Mouse (Mus musculus) gastrocnemius, postnatal 25 days (tissue): ENCODE measurements around the gene Ap2a2. TPM values are rescaled to one million over a fixed set of nuclear protein-coding genes. Genes with fewer than 3 reads are reported as not detected.
"Not testable (repeated sequence)": the region's sequence is repeated elsewhere in the genome, so short reads cannot be mapped to it uniquely, and the experiment has no call there.

ENCODE experiments used
- DNase-seq: peaks from one replicate; pipeline ENCODE4 v3.0.0; 2022
- total RNA-seq, 2 experiments: library from RNA; stranded (reverse); gene quantifications; 1 replicate in 1 of 2; 2 replicates in 1 of 2; pipeline ENCODE4 v1.2.3; 2021

The Ap2a2 gene
- total RNA-seq, 2 experiments from 2014 or later, result 42.9 to 45.5 TPM

DNA sequence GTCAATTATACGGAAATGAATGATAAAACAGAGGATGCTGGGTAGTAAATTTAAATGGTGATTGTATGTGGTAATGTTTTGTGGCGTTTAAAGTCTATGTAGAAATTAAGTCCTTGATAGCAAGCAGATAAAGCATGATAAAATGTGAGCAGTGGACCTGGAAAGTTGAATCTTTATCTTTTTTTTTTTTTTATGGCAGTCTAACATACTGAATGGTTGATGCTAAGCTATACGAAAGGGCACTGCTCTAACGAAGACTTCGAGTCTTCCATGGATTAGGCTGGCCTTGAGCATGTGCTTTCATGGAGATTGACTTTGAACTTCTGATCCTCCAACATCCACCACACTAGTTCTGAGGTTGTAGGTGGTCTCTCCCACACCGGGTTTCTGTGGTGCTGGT, 31.1 kb downstream of the Ap2a2 start:
- no peak for DNase-seq

DNA sequence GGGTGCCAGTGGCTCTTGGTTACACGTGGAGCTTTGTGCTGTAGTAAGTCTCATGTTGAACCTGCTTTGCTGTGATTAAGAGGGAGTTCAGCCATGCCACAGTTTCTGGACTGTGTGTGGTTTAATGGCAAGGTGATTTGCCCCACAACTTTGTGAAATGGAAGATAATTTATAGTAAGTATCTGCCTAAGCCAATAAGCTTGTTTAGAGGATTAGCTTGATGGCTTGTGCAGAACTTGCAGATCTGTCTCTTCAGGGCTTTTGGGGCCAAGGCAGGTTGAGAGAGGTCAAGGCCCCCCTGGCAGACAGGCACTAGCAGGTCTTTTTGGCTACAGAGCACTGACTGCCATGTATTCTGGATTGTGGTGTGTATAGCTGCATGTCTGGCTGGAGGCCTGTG, 35.0 kb downstream of the Ap2a2 start:
- no peak for DNase-seq

DNA sequence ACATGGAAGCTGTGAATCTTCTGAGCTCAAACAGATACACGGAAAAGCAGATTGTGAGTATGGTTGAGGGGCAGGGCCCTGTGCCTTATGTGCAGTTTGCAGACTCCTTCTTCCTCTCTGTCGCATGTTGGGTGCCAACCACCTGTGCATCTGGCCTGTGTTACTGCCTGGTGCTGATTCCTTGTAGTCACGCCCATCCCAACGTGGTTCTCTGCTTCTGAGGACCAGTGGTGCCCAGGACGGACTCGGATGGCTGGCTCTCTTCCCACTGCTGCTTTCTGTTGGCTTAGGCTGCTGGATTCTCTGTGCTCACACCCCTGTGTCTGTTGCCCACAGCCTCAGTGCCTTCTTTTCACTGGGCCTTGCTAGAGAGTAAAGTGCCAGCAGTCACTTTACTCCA, 35.6 kb downstream of the Ap2a2 start:
- no peak for DNase-seq

DNA sequence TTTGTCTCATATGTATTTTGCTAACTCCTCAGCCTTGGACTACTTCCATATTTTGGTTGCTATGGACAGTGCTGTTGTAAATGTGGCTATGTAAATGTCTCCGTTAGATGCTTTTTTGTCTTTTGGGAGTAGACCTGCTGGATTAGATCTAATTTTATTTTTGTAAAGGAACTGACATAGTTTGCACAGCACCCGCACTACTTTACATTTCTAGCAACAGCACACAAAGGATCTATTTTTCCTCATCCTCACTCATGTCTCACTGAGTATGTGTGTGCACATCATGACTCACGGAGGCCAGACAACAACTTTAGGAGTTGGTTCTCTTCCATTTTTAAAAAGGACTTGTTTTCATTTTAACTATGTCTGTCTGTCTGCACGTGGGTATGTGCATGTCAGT, 45.7 kb downstream of the Ap2a2 start:
- DNase-seq, result no peak

DNA sequence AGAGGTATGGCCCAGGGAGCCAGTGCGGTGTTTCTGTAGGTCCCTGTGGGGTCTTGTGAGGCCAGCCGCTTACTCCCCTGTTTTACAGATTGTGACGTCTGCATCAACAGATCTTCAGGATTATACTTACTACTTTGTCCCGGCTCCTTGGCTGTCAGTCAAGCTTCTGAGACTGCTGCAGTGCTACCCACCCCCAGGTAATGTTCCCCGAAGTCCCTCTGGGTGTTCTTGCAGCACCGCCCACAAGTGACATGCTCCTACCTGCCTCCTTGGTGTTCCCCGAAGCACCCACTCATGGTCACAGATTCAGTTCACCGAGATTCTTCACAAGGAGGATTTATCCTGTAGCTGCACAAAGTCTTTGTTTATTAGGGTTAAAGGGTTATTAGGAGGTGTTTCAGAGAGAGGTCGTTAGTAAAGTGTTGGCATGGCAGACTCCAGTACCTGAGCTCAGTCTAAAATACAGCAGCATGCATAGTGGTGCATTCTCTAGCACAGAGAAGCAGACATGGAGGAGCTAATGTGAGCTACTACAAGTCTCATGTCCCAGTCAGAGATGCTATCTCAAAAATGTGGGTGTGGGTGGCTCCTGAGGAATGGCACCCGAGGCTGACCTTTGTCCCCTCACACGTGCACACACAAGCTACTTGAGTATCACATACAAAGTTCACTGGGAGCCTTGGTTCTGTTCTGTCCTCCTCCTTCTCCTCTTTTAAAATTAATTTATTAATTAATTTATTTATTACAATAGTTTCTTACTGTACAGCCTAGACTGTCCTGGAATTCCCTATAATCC, 47.9 kb downstream of the Ap2a2 start:
- no peak for DNase-seq

DNA sequence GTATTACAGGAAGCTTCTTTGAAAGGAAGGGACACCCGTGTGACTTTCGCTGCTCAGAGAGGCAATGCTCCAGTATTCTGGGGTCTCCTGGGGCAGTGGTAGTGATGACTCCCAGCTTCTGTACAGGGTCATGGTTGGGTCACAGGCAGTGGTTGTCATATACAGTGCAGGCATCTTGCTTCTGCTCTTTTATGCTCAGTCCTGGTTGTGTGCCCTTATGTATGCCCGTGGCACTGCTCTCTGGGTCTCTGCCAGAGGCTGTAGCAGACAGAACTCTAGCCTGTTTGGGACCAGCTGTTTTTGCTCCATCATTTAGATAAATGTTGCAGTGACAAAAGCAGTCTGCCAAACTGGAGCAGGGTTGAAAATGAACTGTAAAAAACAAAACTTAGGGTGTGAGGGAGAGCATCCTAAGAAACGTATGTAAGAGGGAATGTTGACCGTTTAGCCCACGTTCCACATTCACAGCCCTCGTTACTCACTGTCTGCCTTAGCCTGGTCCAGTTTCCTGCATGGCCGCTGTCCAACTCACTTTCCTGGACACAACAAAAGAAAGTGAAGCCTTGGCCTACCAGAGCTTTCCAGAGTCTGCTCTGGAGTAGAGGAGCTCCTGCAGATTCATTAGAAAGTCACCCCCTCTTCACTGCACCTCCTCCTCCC, 49.9 kb downstream of the Ap2a2 start:
- DNase-seq, result no peak

DNA sequence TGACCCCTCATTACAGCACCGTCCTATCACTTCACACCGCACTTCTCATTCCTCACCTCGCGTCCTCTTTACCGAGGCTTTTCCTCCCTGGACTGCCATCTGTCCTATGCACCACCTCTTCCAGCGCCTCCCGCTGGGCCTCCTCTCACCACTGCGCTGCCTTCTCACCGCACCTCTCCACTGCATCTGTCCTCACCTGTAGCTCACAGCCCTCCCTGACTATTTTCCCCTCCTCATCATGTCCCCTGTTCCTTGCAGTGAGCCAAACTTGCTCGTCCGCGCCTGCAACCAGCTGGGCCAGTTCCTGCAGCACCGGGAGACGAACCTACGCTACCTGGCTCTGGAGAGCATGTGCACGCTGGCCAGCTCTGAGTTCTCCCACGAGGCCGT, 50.4 kb downstream of the Ap2a2 start:
- no peak for DNase-seq

DNA sequence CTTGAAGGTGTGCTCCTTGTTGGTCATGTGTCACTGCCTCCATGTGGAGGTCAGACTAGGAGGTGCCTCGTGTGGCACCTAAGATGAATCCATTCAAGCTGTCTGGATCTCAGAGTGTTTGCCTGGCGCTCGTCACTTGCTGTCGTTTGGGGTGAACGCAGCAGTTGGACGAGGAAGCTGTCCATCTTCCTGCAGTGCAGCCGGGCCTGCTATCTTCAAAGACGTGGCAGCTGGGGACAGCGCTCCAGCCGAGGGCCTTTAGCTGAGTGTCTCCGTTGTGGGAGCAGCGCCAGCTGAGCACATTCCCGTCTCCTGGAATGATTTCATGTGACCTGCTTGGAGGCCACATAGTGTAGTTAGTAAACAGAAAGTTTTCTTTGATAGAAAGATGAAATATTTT, 50.8 kb downstream of the Ap2a2 start:
- no peak for DNase-seq

DNA sequence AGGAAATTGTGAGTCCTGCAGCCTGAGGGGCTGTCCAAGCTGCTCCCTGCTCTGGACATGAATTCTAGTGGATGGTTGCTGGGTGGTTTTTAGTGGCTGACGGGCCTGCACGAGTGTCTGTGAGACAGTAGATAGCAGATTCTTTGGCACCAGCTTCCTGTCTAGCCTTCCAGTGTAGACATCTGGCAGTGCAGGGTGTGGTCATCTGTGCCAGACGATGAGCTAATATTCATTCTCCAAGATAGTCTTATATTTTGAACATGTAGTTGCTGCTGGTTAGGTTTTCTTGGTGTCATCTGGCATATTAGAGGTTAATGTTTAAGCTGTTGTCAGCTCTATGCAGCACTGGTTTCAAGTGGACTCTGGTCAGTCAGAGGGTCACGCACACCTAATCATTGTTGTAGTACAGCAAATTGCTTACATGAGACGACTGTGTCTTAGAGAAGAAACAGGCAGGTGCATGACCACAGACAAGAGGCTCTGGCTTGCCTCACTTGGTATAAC, 52.4 kb downstream of the Ap2a2 start:
- DNase-seq, result no peak

DNA sequence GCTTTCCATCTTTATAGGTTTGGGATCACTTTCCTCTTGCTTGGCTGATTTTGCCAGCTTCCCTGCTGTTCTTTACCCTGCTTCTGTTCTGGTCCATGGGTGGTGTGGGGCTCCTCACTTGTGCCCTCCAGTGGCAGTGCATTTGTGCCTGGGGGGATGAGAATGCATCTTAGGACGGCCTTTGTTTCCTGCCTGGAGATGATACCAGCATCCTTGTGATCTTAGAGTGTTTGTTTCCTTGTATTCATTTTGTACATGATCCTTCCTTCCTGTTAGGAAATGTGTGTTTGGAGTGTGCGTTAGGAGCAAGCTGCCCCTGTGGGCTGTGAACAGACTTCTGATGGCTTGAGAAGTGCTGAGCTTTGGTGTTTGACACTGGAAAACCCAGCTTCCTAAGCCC, 62.2 kb downstream of the Ap2a2 start:
- DNase-seq, result no peak

DNA sequence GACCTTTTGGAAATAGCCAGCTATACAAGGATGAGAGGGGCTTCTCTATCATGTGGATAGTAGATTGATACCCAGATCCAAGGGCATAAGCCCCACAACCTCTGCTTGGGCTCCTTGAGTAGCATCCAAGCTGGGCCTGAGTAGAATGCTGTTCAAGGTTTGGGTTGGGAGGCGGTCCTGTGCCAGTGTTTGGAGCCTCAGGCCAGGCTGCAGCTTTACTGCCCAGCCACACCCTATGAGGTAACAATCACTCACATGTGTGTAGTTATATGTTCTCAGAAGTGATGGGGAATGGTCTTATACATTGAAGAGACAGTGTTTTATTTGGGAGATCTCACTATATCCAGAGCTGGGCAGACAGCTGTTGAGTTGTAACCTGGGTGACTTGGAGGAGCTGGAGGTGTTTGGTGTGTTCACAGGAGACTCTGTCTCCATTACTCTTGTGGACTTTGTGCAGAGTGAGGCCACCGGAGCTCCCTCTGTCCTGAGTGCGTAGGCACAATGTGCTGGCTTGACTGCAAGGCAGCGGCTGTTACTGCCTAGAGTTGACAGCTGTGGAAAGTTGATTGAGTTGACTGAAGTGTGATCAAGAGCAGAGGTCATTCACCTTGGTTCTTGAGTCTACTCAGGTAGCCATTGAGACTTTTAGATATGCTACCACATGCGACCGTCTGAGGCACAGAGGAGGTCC, 63.3 kb downstream of the Ap2a2 start:
- no peak for DNase-seq

DNA sequence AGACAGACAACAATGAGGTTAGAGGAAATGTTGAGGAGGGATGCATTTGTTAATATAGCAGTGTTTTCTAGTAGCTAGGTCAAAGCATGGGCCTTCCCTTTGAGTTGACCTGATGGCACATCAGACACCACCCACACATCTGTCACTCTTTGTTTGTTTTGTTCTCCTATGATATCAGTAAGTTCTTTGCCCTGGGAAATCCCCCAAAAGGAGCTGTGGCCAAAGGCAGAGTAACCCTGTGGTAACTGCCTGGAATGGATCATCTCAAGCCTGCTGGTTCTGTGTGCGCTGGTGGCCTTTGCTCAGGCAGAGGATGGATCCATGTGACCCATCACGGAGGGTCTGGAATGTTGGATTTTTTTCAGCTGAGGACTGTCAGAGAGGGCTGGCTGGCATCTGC, 66.0 kb downstream of the Ap2a2 start:
- no peak for DNase-seq

DNA sequence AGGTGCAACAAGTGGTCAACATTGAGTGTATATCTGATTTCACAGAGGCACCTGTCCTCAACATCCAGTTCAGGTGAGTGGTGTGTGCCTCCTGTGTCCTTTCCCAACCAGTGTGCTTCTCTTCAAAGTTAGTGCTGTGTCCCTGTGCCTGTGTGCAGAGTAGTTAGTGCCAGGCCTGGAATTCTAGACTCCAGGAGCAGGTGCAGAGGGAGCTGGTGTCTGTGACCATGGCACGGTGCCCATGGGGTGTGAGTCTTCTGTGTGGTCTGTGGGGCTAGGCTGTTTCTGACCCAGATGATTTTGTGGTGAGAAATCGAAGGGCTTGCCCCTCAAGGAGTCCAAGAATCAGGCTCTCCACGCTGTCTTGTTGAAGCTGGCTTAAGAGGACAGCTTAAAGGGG, 67.3 kb downstream of the Ap2a2 start:
- DNase-seq, result no peak

DNA sequence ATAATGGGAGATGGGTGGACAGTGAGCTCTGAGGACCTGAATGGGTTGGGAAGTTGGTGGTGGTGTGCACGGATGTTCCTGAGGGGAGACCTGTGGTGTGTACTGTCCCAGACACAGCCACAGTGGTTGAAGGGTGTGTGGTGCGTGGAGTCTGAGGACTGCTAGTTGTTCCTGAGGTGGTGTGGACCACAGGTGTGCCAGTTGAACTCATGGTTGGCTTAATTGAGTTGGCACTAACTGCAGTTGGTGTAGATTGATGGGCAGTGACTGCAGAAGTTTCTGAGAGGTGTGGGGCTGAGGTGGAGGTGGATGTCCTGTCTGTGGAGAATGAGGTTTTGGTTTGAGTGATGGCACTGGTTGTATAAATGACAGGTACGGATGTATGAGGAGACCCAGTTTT, 76.1 kb downstream of the Ap2a2 start:
- DNase-seq, result peak; percentile 24

DNA sequence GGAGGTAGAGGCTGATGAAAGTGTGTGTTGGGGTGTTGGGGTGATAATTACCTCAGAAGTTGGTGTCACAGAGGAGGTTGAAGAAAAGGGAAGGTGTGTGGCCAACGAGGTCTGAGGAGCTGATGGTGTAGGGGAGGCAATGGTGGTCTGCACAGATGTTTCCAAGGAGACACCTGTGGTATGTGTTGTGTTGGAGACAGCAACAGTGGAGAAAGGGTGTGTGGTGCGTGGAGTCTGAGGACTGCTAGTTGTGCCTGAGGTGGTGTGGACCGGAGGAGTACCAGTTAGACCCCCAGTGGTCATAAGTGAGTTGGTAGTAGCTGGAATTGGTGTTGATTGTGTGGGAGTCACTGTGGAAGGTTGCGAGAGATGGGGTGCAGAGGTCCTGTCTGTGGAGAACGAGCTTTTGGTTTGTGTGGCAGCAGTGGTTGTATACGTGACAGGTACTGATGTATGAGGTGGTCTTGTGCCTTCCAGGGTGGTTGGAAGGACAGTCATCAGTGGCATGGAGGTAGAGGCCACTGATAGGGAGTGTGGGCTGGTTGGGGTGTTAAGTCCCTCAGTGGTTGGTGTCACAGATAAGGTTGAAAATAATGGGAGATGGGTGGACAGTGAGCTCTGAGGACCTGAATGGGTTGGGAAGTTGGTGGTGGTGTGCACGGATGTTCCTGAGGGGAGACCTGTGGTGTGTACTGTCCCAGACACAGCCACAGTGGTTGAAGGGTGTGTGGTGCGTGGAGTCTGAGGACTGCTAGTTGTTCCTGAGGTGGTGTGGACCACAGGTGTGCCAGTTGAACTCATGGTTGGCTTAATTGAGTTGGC, 76.8 kb downstream of the Ap2a2 start:
- not testable (repeated sequence) for DNase-seq

DNA sequence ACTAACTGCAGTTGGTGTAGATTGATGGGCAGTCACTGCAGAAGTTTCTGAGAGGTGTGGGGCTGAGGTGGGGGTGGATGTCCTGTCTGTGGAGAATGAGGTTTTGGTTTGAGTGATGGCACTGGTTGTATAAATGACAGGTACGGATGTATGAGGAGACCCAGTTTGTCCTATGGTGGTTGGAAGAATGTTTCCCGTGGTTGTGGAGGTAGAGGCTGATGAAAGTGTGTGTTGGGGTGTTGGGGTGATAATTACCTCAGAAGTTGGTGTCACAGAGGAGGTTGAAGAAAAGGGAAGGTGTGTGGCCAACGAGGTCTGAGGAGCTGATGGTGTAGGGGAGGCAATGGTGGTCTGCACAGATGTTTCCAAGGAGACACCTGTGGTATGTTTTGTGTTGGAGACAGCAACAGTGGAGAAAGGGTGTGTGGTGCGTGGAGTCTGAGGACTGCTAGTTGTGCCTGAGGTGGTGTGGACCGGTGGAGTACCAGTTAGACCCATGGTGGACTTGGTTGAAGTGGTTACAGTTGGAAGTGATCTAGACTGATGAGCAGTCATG, 77.4 kb downstream of the Ap2a2 start:
- DNase-seq, result not testable (repeated sequence)

DNA sequence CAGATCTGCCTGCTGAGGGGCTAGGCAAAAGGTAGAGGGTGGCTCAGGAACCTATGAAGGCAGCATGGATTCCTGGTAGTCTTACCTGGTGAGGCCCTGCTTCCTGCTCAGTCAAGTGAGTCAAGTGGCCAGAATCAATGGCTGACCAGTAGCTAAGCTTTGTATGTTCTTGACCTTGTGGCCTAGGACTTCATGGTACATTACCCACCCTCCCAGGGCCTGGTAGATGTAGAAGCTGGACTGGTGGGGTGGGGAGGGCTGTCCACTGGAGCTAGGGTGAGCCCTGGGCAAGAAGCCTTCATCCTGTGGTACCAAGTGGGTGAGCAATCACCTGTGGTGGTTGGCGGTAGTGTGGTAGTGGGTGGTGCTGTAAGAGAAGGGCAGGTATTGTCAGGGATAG, 80.4 kb downstream of the Ap2a2 start:
- no peak for DNase-seq

DNA sequence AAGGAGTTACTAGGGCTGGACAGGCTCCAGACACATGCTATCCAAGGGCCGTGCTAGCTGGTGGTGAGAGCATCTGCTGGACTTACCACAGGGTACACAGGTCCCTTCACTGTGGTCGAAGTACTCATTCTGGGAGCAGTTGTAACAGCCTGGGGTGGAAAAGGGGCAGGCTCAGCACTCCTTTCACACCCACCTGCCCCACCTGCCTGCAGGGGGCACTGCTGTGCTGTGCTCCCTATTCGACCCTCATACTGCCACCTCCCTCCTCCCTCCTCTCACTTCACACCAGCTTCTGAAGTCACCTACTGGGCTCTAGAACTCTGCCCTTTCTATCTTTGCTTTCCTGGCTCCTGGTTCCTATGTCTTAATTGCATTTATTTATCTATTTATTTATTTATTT, 81.2 kb downstream of the Ap2a2 start:
- no peak for DNase-seq

DNA sequence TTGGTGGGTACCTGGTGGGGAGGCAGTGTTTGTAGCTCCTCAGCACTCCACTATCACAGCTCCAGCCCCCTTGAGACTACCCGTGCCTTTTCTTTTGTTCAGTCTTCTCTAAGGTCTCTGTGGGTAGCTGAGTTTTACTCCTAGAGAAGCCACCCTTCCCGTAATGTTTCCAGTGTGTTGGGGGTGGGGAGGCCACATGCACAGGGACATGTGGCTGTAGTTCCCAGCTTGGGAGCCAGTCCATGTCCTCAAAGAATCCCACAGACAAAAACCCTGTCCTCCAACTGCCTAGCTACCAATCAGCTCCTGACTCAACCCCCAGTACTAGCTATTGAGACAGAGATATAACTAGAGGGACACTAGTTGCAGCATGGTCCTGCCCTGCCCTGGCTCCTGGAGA, 85.1 kb downstream of the Ap2a2 start:
- DNase-seq, result no peak

DNA sequence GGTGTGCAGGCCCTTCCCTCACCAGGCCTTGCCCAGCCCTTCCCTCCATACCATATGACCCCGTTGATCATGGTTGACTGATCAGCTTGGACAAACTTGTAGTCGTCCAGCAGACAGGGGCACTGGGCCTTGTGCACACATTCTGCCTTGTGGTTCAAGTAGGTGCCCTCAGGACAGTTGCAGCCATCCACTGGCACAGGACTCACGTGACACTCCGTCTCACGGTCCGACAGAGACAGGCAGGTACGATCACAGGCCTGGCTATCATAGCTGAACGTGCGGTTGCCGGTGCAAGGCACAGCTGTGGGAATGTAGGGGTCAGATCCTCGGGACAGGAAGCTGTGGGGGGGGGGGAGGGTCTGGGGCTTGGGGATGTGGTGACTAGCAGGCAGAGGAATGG, 85.8 kb downstream of the Ap2a2 start:
- DNase-seq, result no peak

DNA sequence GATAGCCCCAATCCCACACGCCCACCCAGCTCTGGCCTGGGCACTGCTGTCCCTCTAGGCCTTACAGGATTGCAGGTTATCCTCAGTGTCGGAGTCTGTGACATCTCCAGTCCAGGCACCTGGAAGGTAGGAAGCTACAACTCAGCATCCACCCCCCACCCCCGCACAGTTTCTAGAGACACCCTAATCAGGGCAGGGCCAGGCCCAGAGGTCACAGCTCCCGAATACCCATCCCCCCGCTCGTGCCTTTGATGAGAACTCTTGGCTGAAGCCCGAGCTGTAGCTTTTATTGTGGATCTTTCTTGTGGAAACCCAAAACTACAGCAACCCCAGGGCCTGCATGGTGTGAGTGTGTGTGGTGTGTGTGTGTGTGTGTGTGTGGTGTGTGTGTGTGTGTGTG, 90.2 kb downstream of the Ap2a2 start:
- DNase-seq, result no peak

DNA sequence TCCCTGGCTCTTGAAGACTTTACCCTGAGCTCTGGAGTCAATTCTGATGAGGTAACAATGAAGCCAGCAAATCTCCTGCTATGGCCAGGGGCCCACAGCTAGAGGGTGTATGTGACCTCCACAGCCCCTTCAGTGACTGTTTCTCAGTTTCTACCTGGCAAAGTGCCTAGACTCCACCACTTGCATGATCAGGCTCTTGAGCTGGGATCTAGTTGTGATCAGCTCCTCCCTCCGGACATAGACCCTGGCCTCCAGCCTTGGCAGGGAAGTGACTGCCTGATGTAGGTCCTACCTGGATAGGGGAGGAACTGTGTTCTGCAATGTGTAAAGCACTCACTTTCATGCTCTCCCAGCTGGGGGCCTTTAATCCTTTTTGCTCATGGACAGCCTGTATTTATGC, 98.4 kb downstream of the Ap2a2 start:
- no peak for DNase-seq
